Mouse (Mus musculus): ENCODE data around the gene Hpcal1. TPM values are rescaled to one million over a fixed set of nuclear protein-coding genes. Genes with fewer than 3 reads are reported as not detected.

Gene Hpcal1
- 62.0 and 72.2 TPM in 2 replicates for polyA plus RNA-seq (2015; fragmentation: Nextera tagmentation; extraction: Ambion mirVana)

GRCm38 (mm10) chr12:17690564-17691281, at the start of gene Hpcal1:
TSS of gene Hpcal1 (plus strand) at chr12:17690856.
- 1% methylated on average over 67 of the region's 72 CpGs for WGBS
- peak within 1 kb of the TSS; percentile 78 for H3K9ac ChIP-seq
- peak within 1 kb of the TSS; percentile 73 for H3K27ac ChIP-seq
- H3K4me2 ChIP-seq: peak within 1 kb of the TSS; percentile 95
- peaks cover 22% of the 10 kb centered on the region for H3K4me1 ChIP-seq
- peak; percentile 90 for ATAC-seq (ENCODE audit: borderline replicate concordance, extremely low read depth, low FRiP score, low TSS enrichment)
- H3K4me3 ChIP-seq: peak within 1 kb of the TSS; percentile 87
- no peaks in the 10 kb centered on the region for H3K9me3 ChIP-seq
- no peaks in the 10 kb centered on the region; the same call in 1 of the 2 replicates for H3K27me3 ChIP-seq
- H3K36me3 ChIP-seq: no peaks in the 10 kb centered on the region

- H3K27me3 ChIP-seq: no peaks in the 10 kb centered on the region
- no peak overlapping the region for H3K9ac ChIP-seq
- H3K9me3 ChIP-seq: no peaks in the 10 kb centered on the region
- H3K4me2 ChIP-seq: no peak overlapping the region
- ATAC-seq (ENCODE audit: borderline replicate concordance, extremely low read depth, low FRiP score, low TSS enrichment): no peak
- no peak overlapping the region for H3K4me3 ChIP-seq
- H3K27ac ChIP-seq: no peak overlapping the region
- H3K36me3 ChIP-seq: no peaks in the 10 kb centered on the region
- H3K4me1 ChIP-seq: 0 out of 2 replicates have a peak, but pooled peaks cover 3% of the 10 kb centered on the region
- WGBS: 74% methylated on average over 4 of the region's 4 CpGs
Observed at GRCm38 (mm10) chr12:17641269-17641668, 49.4 kb upstream of the Hpcal1 start.

- no peak overlapping the region for H3K9ac ChIP-seq
- no peaks in the 10 kb centered on the region for H3K27me3 ChIP-seq
- no peak overlapping the region for H3K27ac ChIP-seq
- no peaks in the 10 kb centered on the region for H3K9me3 ChIP-seq
- H3K4me2 ChIP-seq: no peak overlapping the region
- no peaks in the 10 kb centered on the region for H3K36me3 ChIP-seq
- no peak overlapping the region for H3K4me3 ChIP-seq
- 68% methylated on average over 12 of the region's 12 CpGs for WGBS
- no peaks in the 10 kb centered on the region for H3K4me1 ChIP-seq
- ATAC-seq (ENCODE audit: borderline replicate concordance, extremely low read depth, low FRiP score, low TSS enrichment): no peak
Observed at GRCm38 (mm10) chr12:17644385-17645222, 46.1 kb upstream of the Hpcal1 start.

- ATAC-seq (ENCODE audit: borderline replicate concordance, extremely low read depth, low FRiP score, low TSS enrichment): no peak
- H3K4me1 ChIP-seq: no peaks in the 10 kb centered on the region
- H3K9me3 ChIP-seq: no peaks in the 10 kb centered on the region
- WGBS: 50% methylated on average over 6 of the region's 6 CpGs
- no peak overlapping the region for H3K4me2 ChIP-seq
- H3K27ac ChIP-seq: no peak overlapping the region
- H3K4me3 ChIP-seq: no peak overlapping the region
- H3K27me3 ChIP-seq: no peaks in the 10 kb centered on the region
- no peaks in the 10 kb centered on the region for H3K36me3 ChIP-seq
- H3K9ac ChIP-seq: no peak overlapping the region
Observed at GRCm38 (mm10) chr12:17646457-17646856, 44.2 kb upstream of the Hpcal1 start.

- no peak overlapping the region for H3K4me3 ChIP-seq
- H3K4me2 ChIP-seq: no peak overlapping the region
- ATAC-seq (ENCODE audit: borderline replicate concordance, extremely low read depth, low FRiP score, low TSS enrichment): no peak
- H3K4me1 ChIP-seq: no peaks in the 10 kb centered on the region
- 63% methylated on average over 7 of the region's 7 CpGs for WGBS
- H3K27me3 ChIP-seq: no peaks in the 10 kb centered on the region
- no peaks in the 10 kb centered on the region for H3K36me3 ChIP-seq
- no peaks in the 10 kb centered on the region for H3K9me3 ChIP-seq
- H3K9ac ChIP-seq: no peak overlapping the region
- no peak overlapping the region for H3K27ac ChIP-seq
Observed at GRCm38 (mm10) chr12:17651223-17652095, 39.2 kb upstream of the Hpcal1 start.

- Histone ChIP-seq H3K4me1 (no peaks in the 10 kb centered on the region), H3K36me3 (no peaks in the 10 kb centered on the region), H3K4me3 (no peak overlapping the region), H3K4me2 (no peak overlapping the region), H3K9me3 (no peaks in the 10 kb centered on the region), H3K27ac (no peak overlapping the region), H3K27me3 (no peaks in the 10 kb centered on the region), H3K9ac (no peak overlapping the region)
- no peak for ATAC-seq (ENCODE audit: borderline replicate concordance, extremely low read depth, low FRiP score, low TSS enrichment)
- 46% methylated on average over 8 of the region's 8 CpGs for WGBS
Observed at GRCm38 (mm10) chr12:17652216-17653050, 38.2 kb upstream of the Hpcal1 start.

GRCm38 (mm10) chr12:17653051-17653783, 37.4 kb upstream of the Hpcal1 start:
- Histone ChIP-seq H3K36me3 (no peaks in the 10 kb centered on the region), H3K4me3 (no peak overlapping the region), H3K27ac (no peak overlapping the region), H3K27me3 (no peaks in the 10 kb centered on the region), H3K9ac (no peak overlapping the region), H3K4me1 (no peaks in the 10 kb centered on the region), H3K4me2 (no peak overlapping the region), H3K9me3 (no peaks in the 10 kb centered on the region)
- 88% methylated on average over 3 of the region's 3 CpGs for WGBS
- ATAC-seq (ENCODE audit: borderline replicate concordance, extremely low read depth, low FRiP score, low TSS enrichment): no peak

GRCm38 (mm10) chr12:17657561-17658195, 33.0 kb upstream of the Hpcal1 start:
- H3K9me3 ChIP-seq: no peaks in the 10 kb centered on the region
- ATAC-seq (ENCODE audit: borderline replicate concordance, extremely low read depth, low FRiP score, low TSS enrichment): no peak
- no peak overlapping the region for H3K4me2 ChIP-seq
- peaks cover 5% of the 10 kb centered on the region for H3K4me1 ChIP-seq
- 78% methylated on average over 7 of the region's 7 CpGs for WGBS
- no peak overlapping the region for H3K27ac ChIP-seq
- no peak overlapping the region for H3K9ac ChIP-seq
- no peaks in the 10 kb centered on the region for H3K27me3 ChIP-seq
- H3K4me3 ChIP-seq: no peak overlapping the region
- H3K36me3 ChIP-seq: no peaks in the 10 kb centered on the region

GRCm38 (mm10) chr12:17658521-17658920, 32.1 kb upstream of the Hpcal1 start:
- Histone ChIP-seq H3K4me2 (no peak overlapping the region), H3K36me3 (no peaks in the 10 kb centered on the region), H3K4me3 (no peak overlapping the region), H3K27me3 (no peaks in the 10 kb centered on the region), H3K9me3 (no peaks in the 10 kb centered on the region), H3K27ac (no peak overlapping the region), H3K9ac (no peak overlapping the region), H3K4me1 (peaks cover 5% of the 10 kb centered on the region)
- no peak for ATAC-seq (ENCODE audit: borderline replicate concordance, extremely low read depth, low FRiP score, low TSS enrichment)
- 65% methylated on average over 5 of the region's 5 CpGs for WGBS

- ATAC-seq (ENCODE audit: borderline replicate concordance, extremely low read depth, low FRiP score, low TSS enrichment): peak; percentile 61
- Histone ChIP-seq H3K9me3 (no peaks in the 10 kb centered on the region), H3K4me1 (peaks cover 5% of the 10 kb centered on the region), H3K9ac (no peak overlapping the region), H3K27me3 (no peaks in the 10 kb centered on the region), H3K27ac (no peak overlapping the region), H3K4me2 (peak overlapping the region; percentile 35; the same call in 1 of the 2 replicates), H3K36me3 (no peaks in the 10 kb centered on the region), H3K4me3 (no peak overlapping the region)
- 3% methylated on average over 4 of the region's 4 CpGs for WGBS
Observed at GRCm38 (mm10) chr12:17661483-17661920, 29.2 kb upstream of the Hpcal1 start.
